Comparison of ENCODE assay signal across 9 mouse cellular contexts in the genomic region with DNA sequence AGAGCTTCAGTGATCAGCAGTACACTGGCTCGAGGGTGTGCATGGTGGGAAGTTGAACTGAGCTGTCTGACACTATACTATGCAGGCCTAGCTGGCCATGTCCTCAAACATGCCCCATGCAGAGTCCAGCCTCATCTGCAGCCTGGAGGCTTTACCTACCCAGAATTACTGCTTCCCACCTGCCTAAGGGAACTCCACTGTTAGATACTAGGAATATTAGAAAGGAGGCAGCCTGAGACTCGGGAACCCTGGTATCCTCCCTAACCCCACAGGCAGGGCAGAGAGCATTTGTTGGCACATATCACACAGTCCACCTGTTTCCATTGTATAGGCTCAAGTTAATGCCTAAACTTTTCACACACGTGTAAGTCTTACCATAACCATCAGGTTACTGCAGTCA. TPM values are rescaled to one million over a fixed set of nuclear protein-coding genes. Genes with fewer than 3 reads are reported as not detected.
DNase-seq lines count a peak whose midpoint lies in the region; ATAC-seq and TF ChIP-seq lines count a peak whose summit lies in the region.
"Had no signal": no experiment of that assay in that cellular context is flagged by ENCODE, and none has a peak within 500 bp of the region (broad histone marks: within the 10 kb centered on the region; RNA-seq: fewer than 3 reads in every experiment).

No protein-coding gene starts in this region.

- H3K27me3 ChIP-seq in liver, embryonic 12.5 days (replicated peaks), result no peaks in the 10 kb centered on the region
- H3K27me3 ChIP-seq in forebrain, embryonic 12.5 days, result peaks cover 17% of the 10 kb centered on the region; the same call in 1 of the 2 replicates
- no peaks in the 10 kb centered on the region for H3K27me3 ChIP-seq in intestine, embryonic 16.5 days (replicated peaks; ENCODE audit: control insufficient read depth, insufficient read depth, low read length)
- no peaks in the 10 kb centered on the region for H3K27me3 ChIP-seq in myocyte (ENCODE audit: control insufficient read depth, insufficient read depth, insufficient read length)

- no peak overlapping the region; the same call in 1 of the 2 replicates for H3K9ac ChIP-seq in liver, embryonic 12.5 days
- no peak overlapping the region for H3K9ac ChIP-seq in forebrain, embryonic 12.5 days
- H3K9ac ChIP-seq in intestine, embryonic 16.5 days (ENCODE audit: low read depth, low read length), result no peak overlapping the region

- H3K9me3 ChIP-seq in liver, embryonic 12.5 days (replicated peaks), result no peaks in the 10 kb centered on the region
- H3K9me3 ChIP-seq in forebrain, embryonic 12.5 days, result no peaks in the 10 kb centered on the region
- H3K9me3 ChIP-seq in intestine, embryonic 16.5 days (ENCODE audit: control insufficient read depth, low read length), result no peaks in the 10 kb centered on the region
- H3K9me3 ChIP-seq: G1E had no signal

- 0 out of 2 replicates have a peak overlapping the region, but pooled peaks have one; percentile 99 for H3K4me2 ChIP-seq in liver, embryonic 12.5 days
- H3K4me2 ChIP-seq in forebrain, embryonic 12.5 days, result no peak overlapping the region
- no peak overlapping the region for H3K4me2 ChIP-seq in intestine, embryonic 16.5 days (ENCODE audit: low read depth, low read length)
- no peak overlapping the region for H3K4me2 ChIP-seq in myocyte (ENCODE audit: low read depth)

- H3K36me3 ChIP-seq in liver, embryonic 12.5 days, result peaks cover 55% of the 10 kb centered on the region
- H3K36me3 ChIP-seq in forebrain, embryonic 12.5 days (replicated peaks), result peaks cover 12% of the 10 kb centered on the region
- H3K36me3 ChIP-seq in intestine, embryonic 16.5 days (ENCODE audit: control insufficient read depth, insufficient read depth, low read length), result peaks cover 5% of the 10 kb centered on the region
- peaks cover 4% of the 10 kb centered on the region for H3K36me3 ChIP-seq in myocyte (ENCODE audit: control insufficient read depth, insufficient read depth)

- no peak for DNase-seq in liver
- DNase-seq in retina, embryonic 14.5 days (ENCODE audit: low spot score), result no peak
- no peak for DNase-seq in thymus, postnatal 14 days
- no peak for DNase-seq in adrenal gland, postnatal 4 days (ENCODE audit: low spot score in 2 of 2)

- TF ChIP-seq POLR2A in myocyte (IDR thresholded peaks at IDR 0.05; ENCODE audit: insufficient read length, low read depth), result no peak

- peak; percentile 21 for ATAC-seq in liver, embryonic 12.5 days
- 0 out of 2 replicates have a peak, but pooled peaks have one; percentile 5 for ATAC-seq in forebrain, embryonic 12.5 days (ENCODE audit: low FRiP score)
- peak; percentile 20 for ATAC-seq in intestine, embryonic 16.5 days

- H3K4me1 ChIP-seq in liver, embryonic 12.5 days, result peaks cover 28% of the 10 kb centered on the region
- H3K4me1 ChIP-seq in forebrain, embryonic 12.5 days, result peaks cover 20% of the 10 kb centered on the region
- H3K4me1 ChIP-seq in intestine, embryonic 16.5 days (ENCODE audit: control insufficient read depth, insufficient read depth, low read length), result peaks cover 10% of the 10 kb centered on the region; the same call in 1 of the 2 replicates

- H3K27ac ChIP-seq in liver, embryonic 12.5 days, result peak overlapping the region; percentile 45; the same call in 1 of the 2 replicates
- no peak overlapping the region for H3K27ac ChIP-seq in forebrain, embryonic 12.5 days
- no peak overlapping the region for H3K27ac ChIP-seq in intestine, embryonic 16.5 days (ENCODE audit: low read length)

- no peak overlapping the region; the same call in 1 of the 2 replicates for H3K4me3 ChIP-seq in liver, embryonic 12.5 days
- H3K4me3 ChIP-seq in forebrain, embryonic 12.5 days (replicated peaks), result no peak overlapping the region
- H3K4me3 ChIP-seq in intestine, embryonic 16.5 days (ENCODE audit: low read length), result no peak overlapping the region
- peak overlapping the region; percentile 10 for H3K4me3 ChIP-seq in myocyte

- no peak overlapping the region for H3ac ChIP-seq in myocyte (ENCODE audit: control insufficient read depth, insufficient read length)

- peaks cover 6% of the 10 kb centered on the region for H3K79me2 ChIP-seq in myocyte (ENCODE audit: control insufficient read depth, insufficient read depth)

- WGBS in liver, embryonic 12.5 days (ENCODE audit: insufficient replicate concordance), result 41% methylated on average over 3 of the region's 3 CpGs
- WGBS in forebrain, embryonic 12.5 days, result 54% methylated on average over 3 of the region's 3 CpGs
- 55% methylated on average over 3 of the region's 3 CpGs for WGBS in intestine, embryonic 16.5 days

TF ChIP-seq in myocyte, 11 proteins besides CTCF, POLR2A, EP300 and RAD21:
- TF ChIP-seq MYOG (IDR thresholded peaks at IDR 0.05; ENCODE audit: control insufficient read depth in 1 of 3, insufficient read depth in 1 of 3, insufficient read length in 2 of 3, low read depth in 2 of 3) (no peak), MAX (IDR thresholded peaks at IDR 0.05; ENCODE audit: low read depth) (no peak), MYOD1 (IDR thresholded peaks at IDR 0.05; ENCODE audit: control insufficient read depth in 1 of 3, insufficient read length in 2 of 3, low read depth in 2 of 3) (no peak), REST (IDR thresholded peaks at IDR 0.05; ENCODE audit: insufficient read depth, insufficient read length) (no peak), CEBPB (IDR thresholded peaks at IDR 0.05; ENCODE audit: insufficient read depth, poor library complexity, severe bottlenecking) (no peak), POLR2AphosphoS2 (IDR thresholded peaks at IDR 0.05; ENCODE audit: insufficient read length, low read depth) (no peak), USF1 (IDR thresholded peaks at IDR 0.05; ENCODE audit: low read depth) (no peak), TCF3 (IDR thresholded peaks at IDR 0.05; ENCODE audit: insufficient read length, low read depth) (no peak), E2F4 (IDR thresholded peaks at IDR 0.05; ENCODE audit: insufficient read depth) (no peak), TCF12 (IDR thresholded peaks at IDR 0.05; ENCODE audit: insufficient read depth, poor library complexity, severe bottlenecking) (no peak), SRF (IDR thresholded peaks at IDR 0.05; ENCODE audit: control insufficient read depth, insufficient read length, low read depth) (no peak)

RNA-seq across cellular contexts. Expression of a gene that starts 0.6 kb away (rescaled TPM):
- polyA plus RNA-seq in liver, embryonic 12.5 days (2016; fragmentation: Nextera tagmentation; extraction: Ambion mirVana), result 46.1 and 48.0 TPM in 2 replicates
- polyA plus RNA-seq in forebrain, embryonic 12.5 days (2016; fragmentation: Nextera tagmentation; extraction: Ambion mirVana), result 55.1 and 60.1 TPM in 2 replicates
- polyA plus RNA-seq in intestine, embryonic 16.5 days (2015; fragmentation: Nextera tagmentation; extraction: Ambion mirVana), result 40.1 and 45.4 TPM in 2 replicates
- 20.3 TPM for polyA plus RNA-seq in myocyte (2012; fragmentation: generic; extraction: Trizol)
- 10 to 100 TPM; 39.4 to 41.1 TPM for total RNA-seq in adrenal gland, postnatal 4 days (2021)

RNA-seq across cellular contexts. Expression of a gene that starts 18.7 kb away (rescaled TPM):
- 37.0 and 37.7 TPM in 2 replicates for polyA plus RNA-seq in liver, embryonic 12.5 days (2016; fragmentation: Nextera tagmentation; extraction: Ambion mirVana)
- polyA plus RNA-seq in forebrain, embryonic 12.5 days (2016; fragmentation: Nextera tagmentation; extraction: Ambion mirVana), result 2.9 and 3.6 TPM in 2 replicates
- polyA plus RNA-seq in intestine, embryonic 16.5 days (2015; fragmentation: Nextera tagmentation; extraction: Ambion mirVana), result 25.7 and 26.0 TPM in 2 replicates
- 2.9 TPM for polyA plus RNA-seq in myocyte (2012; fragmentation: generic; extraction: Trizol)
- 10 to 100 TPM; 21.1 to 21.2 TPM for total RNA-seq in adrenal gland, postnatal 4 days (2021)
